Comparison of ENCODE assay signal across 27 mouse cellular contexts in genomic region chr3:15242388-15242787, GRCm38 (mm10).
DNase-seq lines count a peak whose midpoint lies in the region; ATAC-seq and TF ChIP-seq lines count a peak whose summit lies in the region.
"Had no signal": no experiment of that assay in that cellular context is flagged by ENCODE, and none has a peak within 500 bp of the region (broad histone marks: within the 10 kb centered on the region; RNA-seq: fewer than 3 reads in every experiment).

No protein-coding gene starts in this region.

- 0 out of 2 replicates have a peak, but pooled peaks cover 7% of the 10 kb centered on the region for H3K4me1 ChIP-seq in liver, embryonic 13.5 days (replicated peaks)
- H3K4me1 ChIP-seq in liver, postnatal 0 days (ENCODE audit: insufficient read depth), result no peaks in the 10 kb centered on the region
- H3K4me1 ChIP-seq in G1E (ENCODE audit: insufficient read depth, low read depth, low read length), result peaks cover 4% of the 10 kb centered on the region
- H3K4me1 ChIP-seq: embryonic facial prominence, embryonic 15.5 days; forebrain, embryonic 10.5 days; heart, embryonic 10.5 days; heart, embryonic 15.5 days; hindbrain, embryonic 10.5 days had no signal

- ATAC-seq in liver, embryonic 13.5 days (ENCODE audit: low read depth), result peak; percentile 36; the same call in 1 of the 2 replicates
- ATAC-seq in liver, postnatal 0 days, result no peak
- ATAC-seq in G1E (ENCODE audit: extremely low read depth, insufficient number of reproducible peaks, low FRiP score, poor library complexity, severe bottlenecking), result peak; percentile 83
- ATAC-seq in hematopoietic stem cell, adult 5-6 weeks (replicated peaks in 1 of 2; ENCODE audit: insufficient read depth in 1 of 2, low FRiP score in 2 of 2, low TSS enrichment in 1 of 2, low read depth in 1 of 2, poor library complexity in 2 of 2, severe bottlenecking in 2 of 2), result peak; percentile 46 to 69; a peak in 3 of 4 replicates
- ATAC-seq: CD4-positive, CD25-positive, alpha-beta regulatory T cell, adult 4 months; forebrain, embryonic 14.5 days; Patski had no signal

- no peak for DNase-seq in liver, embryonic 13.5 days
- no peak for DNase-seq in liver, postnatal 0 days
- DNase-seq in G1E (ENCODE audit: low spot score), result no peak
- no peak for DNase-seq in cerebellum, postnatal 4 days (ENCODE audit: low spot score in 2 of 2)
- DNase-seq in spleen, postnatal 10 days (ENCODE audit: low spot score in 2 of 2), result no peak
- no peak for DNase-seq in neural tube, embryonic 10.5 days (ENCODE audit: extremely low spot score, low spot score)
- DNase-seq: adrenal gland, adult 2 months; adrenal gland, postnatal 25 days; B cell, adult 2 months; cerebellum, adult 18-20 months; cerebellum, adult 9-11 months; cerebellum, postnatal 36 days; embryo, embryonic 11 days; gastrocnemius, adult 2 months; heart, adult 18-20 months; heart, postnatal 14 days had no signal

- no peak overlapping the region for H3K27ac ChIP-seq in liver, embryonic 13.5 days
- H3K27ac ChIP-seq in liver, postnatal 0 days (ENCODE audit: low read depth), result no peak overlapping the region
- H3K27ac ChIP-seq: embryonic facial prominence, embryonic 15.5 days; forebrain, embryonic 10.5 days; gastrocnemius, adult 2 months; heart, embryonic 10.5 days; heart, embryonic 15.5 days; hindbrain, embryonic 10.5 days; hindbrain, embryonic 14.5 days had no signal

- no peak overlapping the region for H3K4me2 ChIP-seq in liver, embryonic 13.5 days
- H3K4me2 ChIP-seq in liver, postnatal 0 days (ENCODE audit: low read depth, low read length), result no peak overlapping the region
- H3K4me2 ChIP-seq: embryonic facial prominence, embryonic 15.5 days; heart, embryonic 15.5 days; hindbrain, embryonic 14.5 days had no signal

- H3K4me3 ChIP-seq in liver, embryonic 13.5 days (replicated peaks), result no peak overlapping the region
- H3K4me3 ChIP-seq in liver, postnatal 0 days (ENCODE audit: low read depth, low read length), result no peak overlapping the region
- H3K4me3 ChIP-seq in G1E (ENCODE audit: low read depth, low read length), result no peak overlapping the region
- H3K4me3 ChIP-seq: embryonic facial prominence, embryonic 15.5 days; erythroblast, embryonic 14.5 days; forebrain, embryonic 10.5 days; gastrocnemius, adult 2 months; heart, embryonic 10.5 days; heart, embryonic 15.5 days; hindbrain, embryonic 10.5 days had no signal

- H3K27me3 ChIP-seq in liver, embryonic 13.5 days, result no peaks in the 10 kb centered on the region
- no peaks in the 10 kb centered on the region for H3K27me3 ChIP-seq in liver, postnatal 0 days (ENCODE audit: insufficient read depth, low read length)
- peaks cover 3% of the 10 kb centered on the region; the same call in 1 of the 2 replicates for H3K27me3 ChIP-seq in G1E (ENCODE audit: insufficient read depth, low read length)
- H3K27me3 ChIP-seq: embryonic facial prominence, embryonic 15.5 days; heart, embryonic 15.5 days had no signal

- no peaks in the 10 kb centered on the region for H3K36me3 ChIP-seq in liver, embryonic 13.5 days
- no peaks in the 10 kb centered on the region for H3K36me3 ChIP-seq in liver, postnatal 0 days (replicated peaks; ENCODE audit: insufficient read depth, low read length)
- H3K36me3 ChIP-seq in G1E (replicated peaks), result no peaks in the 10 kb centered on the region
- H3K36me3 ChIP-seq: embryonic facial prominence, embryonic 15.5 days; forebrain, embryonic 10.5 days; heart, embryonic 10.5 days; heart, embryonic 15.5 days; hindbrain, embryonic 10.5 days had no signal

- H3K9me3 ChIP-seq in liver, embryonic 13.5 days (replicated peaks), result no peaks in the 10 kb centered on the region
- no peaks in the 10 kb centered on the region for H3K9me3 ChIP-seq in liver, postnatal 0 days (ENCODE audit: low read length)
- H3K9me3 ChIP-seq in G1E (replicated peaks), result no peaks in the 10 kb centered on the region
- H3K9me3 ChIP-seq: embryonic facial prominence, embryonic 15.5 days; forebrain, embryonic 10.5 days; heart, embryonic 10.5 days; heart, embryonic 15.5 days; hindbrain, embryonic 10.5 days had no signal

- no peak for TF ChIP-seq EP300 in liver, postnatal 0 days (IDR thresholded peaks at IDR 0.05; ENCODE audit: low read depth)

- no peak overlapping the region for H3K9ac ChIP-seq in liver, embryonic 13.5 days
- no peak overlapping the region for H3K9ac ChIP-seq in liver, postnatal 0 days (replicated peaks)
- H3K9ac ChIP-seq: embryonic facial prominence, embryonic 15.5 days; heart, embryonic 15.5 days; hindbrain, embryonic 14.5 days had no signal

- no peak for TF ChIP-seq CTCF in liver, postnatal 0 days (IDR thresholded peaks at IDR 0.05; ENCODE audit: low read depth)
- TF ChIP-seq CTCF in G1E (IDR thresholded peaks at IDR 0.05; ENCODE audit: low read depth, low read length), result no peak
